Mouse (Mus musculus) neural tube, postnatal 0 days (tissue): ENCODE data around the gene Lxn. TPM values are rescaled to one million over a fixed set of nuclear protein-coding genes. Genes with fewer than 3 reads are reported as not detected.

Experiments used
- polyA plus RNA-seq: library from polyadenylated mRNA; unstranded; fragments of >200 nt; fragmentation: Nextera tagmentation; extraction: Ambion mirVana; gene quantifications from 2 replicates; pipeline ENCODE4 v1.2.1, GENCODE M21; 2015

The Lxn gene
- 253 and 270 TPM in 2 replicates for polyA plus RNA-seq

DNA sequence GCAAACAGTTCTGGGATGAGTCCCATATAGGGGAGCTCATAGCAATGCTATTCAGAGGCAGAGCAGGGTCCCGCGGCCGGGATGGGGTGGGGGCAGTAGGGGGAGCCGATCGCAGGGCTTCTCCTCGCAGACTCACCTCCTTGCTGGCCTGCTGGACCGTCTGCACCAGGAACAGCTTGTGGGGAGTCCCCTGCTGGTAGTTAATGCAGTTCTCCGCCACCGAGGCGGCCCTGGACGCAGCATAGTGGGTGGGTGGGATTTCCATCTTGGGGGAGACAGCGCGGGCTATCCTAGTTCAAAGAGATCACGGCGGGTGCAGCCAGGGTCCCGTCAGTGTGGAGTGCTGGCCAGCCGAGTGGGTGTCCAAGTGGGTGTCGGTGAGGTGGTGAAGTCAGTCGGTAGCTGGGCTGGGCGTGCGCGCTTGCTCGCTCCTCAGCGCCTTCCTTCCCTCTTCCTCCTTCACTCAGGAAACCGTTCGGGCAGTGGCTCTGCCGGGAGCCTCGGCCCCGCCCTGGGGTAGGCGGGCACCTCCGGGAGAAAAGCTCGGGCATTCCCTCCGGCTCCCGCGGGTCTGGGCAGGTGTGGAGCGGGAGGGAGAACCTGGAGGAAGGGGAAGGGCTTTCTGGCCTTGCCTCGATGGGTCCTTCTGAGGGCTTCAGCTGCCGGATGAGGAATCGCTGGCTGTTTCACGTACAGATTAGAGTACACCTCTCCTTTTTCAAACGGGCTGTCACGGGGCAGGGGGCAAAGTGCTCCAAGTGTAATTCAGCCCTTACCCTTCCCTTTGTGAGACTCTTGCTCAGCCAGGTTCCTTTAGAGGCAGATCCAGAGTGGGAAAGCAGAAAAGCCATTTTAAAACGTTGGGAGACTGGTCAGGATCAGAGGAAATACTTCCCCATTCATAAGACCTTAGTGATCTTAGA lies at the start of gene Lxn:
Gene Lxn (minus strand): TSS at position 477 of the 923 bp plus-strand sequence.

DNA sequence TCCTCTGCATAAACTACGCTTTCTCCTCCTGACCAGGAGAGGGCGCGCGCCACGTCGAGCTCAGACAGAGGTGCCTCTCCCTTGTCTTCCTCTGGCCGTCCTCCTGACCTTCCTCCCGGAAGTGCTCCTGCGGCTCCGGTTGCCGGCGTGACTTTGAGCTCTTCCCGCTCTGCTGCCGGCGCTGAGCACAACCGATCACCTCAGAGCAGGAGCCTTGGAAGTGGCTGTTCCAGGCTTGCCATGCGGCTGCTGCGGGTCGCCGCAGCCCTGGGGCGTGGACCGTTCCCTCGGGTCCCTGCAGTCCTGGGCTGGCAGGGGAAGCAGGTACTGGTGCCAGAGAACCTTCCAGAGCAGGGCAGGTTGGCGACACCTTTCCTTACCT lies 33.7 kb downstream of the Lxn start, which contains the start of gene Gfm1:
Gene Gfm1 (plus strand): TSS at position 98 of the 382 bp plus-strand sequence.

Other genes with a start within 250 kb of the Lxn start
- 17.3 and 18.0 TPM in 2 replicates for gene Mlf1, start 89.8 kb downstream of the Lxn start, polyA plus RNA-seq
- not detected in 2 replicates for gene Gm17402, start 88.8 kb downstream of the Lxn start, polyA plus RNA-seq
- gene Gfm1, start 33.8 kb downstream of the Lxn start, polyA plus RNA-seq: 25.3 and 29.3 TPM in 2 replicates
- 5.4 and 5.9 TPM in 2 replicates for gene Rarres1, start 51.6 kb upstream of the Lxn start, polyA plus RNA-seq
- gene Mfsd1, start 118.8 kb upstream of the Lxn start, polyA plus RNA-seq: 27.9 and 29.4 TPM in 2 replicates